Mouse (Mus musculus) limb, embryonic 11.5 days (tissue): ENCODE measurements around the gene Vtn. TPM values are rescaled to one million over a fixed set of nuclear protein-coding genes. Genes with fewer than 3 reads are reported as not detected.

Source experiments
- ATAC-seq: fragments of 200-750 bp; cut with Nextera tagmentation; 2 replicates; pipeline ENCODE4 v1.8.0; 2017; ENCODE audit warnings: low read depth; ENCODE audit not compliant: insufficient number of reproducible peaks, low FRiP score, low TSS enrichment
- DNase-seq: peaks from one replicate; pipeline ENCODE4 v3.0.0-alpha.2; 2015; ENCODE audit warnings: low spot score
- H3K27ac ChIP-seq: fragments of 300-500 bp; sonication (generic); replicated peaks from 2 replicates; pipeline ENCODE4 v1.5.1; 2014; ENCODE audit warnings: low read depth, mild to moderate bottlenecking, low read length
- H3K27me3 ChIP-seq: fragments of 300-500 bp; sonication (generic); 2 replicates; pipeline ENCODE4 v1.6.1; 2014; ENCODE audit warnings: mild to moderate bottlenecking, low read length, mixed read lengths; ENCODE audit not compliant: control insufficient read depth, insufficient read depth
- H3K36me3 ChIP-seq: fragments of 300-500 bp; sonication (generic); 2 replicates; pipeline ENCODE4 v1.6.1; 2014; ENCODE audit warnings: mild to moderate bottlenecking, low read length, moderate library complexity, mixed read lengths; ENCODE audit not compliant: control insufficient read depth, insufficient read depth
- H3K4me1 ChIP-seq: fragments of 300-500 bp; sonication (generic); 2 replicates; pipeline ENCODE4 v1.6.1; 2014; ENCODE audit warnings: low read length, mixed read lengths; ENCODE audit not compliant: control insufficient read depth, insufficient read depth
- H3K4me2 ChIP-seq: fragments of 300-500 bp; sonication (generic); 2 replicates; pipeline ENCODE4 v1.6.1; 2014; ENCODE audit warnings: low read depth, mild to moderate bottlenecking, moderate library complexity; ENCODE audit not compliant: severe bottlenecking
- H3K4me3 ChIP-seq: fragments of 300-500 bp; sonication (generic); 2 replicates; pipeline ENCODE4 v1.5.1; 2014; ENCODE audit warnings: low read depth, low read length
- H3K9ac ChIP-seq: fragments of 300-500 bp; sonication (generic); 2 replicates; pipeline ENCODE4 v1.6.1; 2014; ENCODE audit warnings: mild to moderate bottlenecking, low read length
- H3K9me3 ChIP-seq: fragments of 300-500 bp; sonication (generic); 2 replicates; pipeline ENCODE4 v1.6.1; 2016; ENCODE audit warnings: low read length; ENCODE audit not compliant: control insufficient read depth
- WGBS: fragments of 180-500 bp; shearing (Covaris S2); extraction: QIAGEN DNeasy Blood & Tissue Kit; methylation state at CpG from one replicate; pipeline ENCODE4 v1.1.7; 2014; 5-methylcytosine and 5-hydroxymethylcytosine counted together
- polyA plus RNA-seq: library from polyadenylated mRNA; unstranded; fragments of >200 nt; fragmentation: Nextera tagmentation; extraction: Ambion mirVana; gene quantifications from 2 replicates; pipeline ENCODE4 v1.2.1, GENCODE M21; 2014

Gene Vtn
- polyA plus RNA-seq, 1 experiment from 2014 or later = 0.41 TPM

DNA sequence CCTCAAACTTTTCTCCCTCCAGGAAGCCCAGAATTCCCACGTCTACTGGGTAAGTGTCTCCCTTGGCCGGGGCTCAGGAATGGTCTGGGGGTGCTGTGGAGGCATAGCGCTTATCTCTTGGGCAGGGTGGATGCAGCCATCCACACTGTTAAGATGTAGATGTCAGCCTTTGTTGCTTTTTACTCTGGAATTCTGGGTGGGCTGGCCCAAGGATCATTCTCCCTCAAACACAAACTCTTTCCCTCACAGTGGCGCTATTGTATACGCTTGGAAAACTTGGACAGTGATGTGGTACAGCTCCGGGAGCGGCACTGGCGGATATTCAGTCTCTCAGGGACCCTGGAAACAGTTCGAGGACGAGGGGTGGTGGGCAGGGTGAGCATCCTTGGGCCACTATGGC, 20.0 kb downstream of the Vtn start:
- no peak for DNase-seq
- Histone ChIP-seq H3K9me3 (no peaks in the 10 kb centered on the region), H3K27me3 (no peaks in the 10 kb centered on the region), H3K4me2 (no peak overlapping the region), H3K36me3 (peaks cover 46% of the 10 kb centered on the region), H3K9ac (no peak overlapping the region), H3K27ac (no peak overlapping the region), H3K4me1 (no peaks in the 10 kb centered on the region), H3K4me3 (no peak overlapping the region)
- no peak for ATAC-seq
- WGBS = 95% methylated on average over 10 of the region's 10 CpGs

DNA sequence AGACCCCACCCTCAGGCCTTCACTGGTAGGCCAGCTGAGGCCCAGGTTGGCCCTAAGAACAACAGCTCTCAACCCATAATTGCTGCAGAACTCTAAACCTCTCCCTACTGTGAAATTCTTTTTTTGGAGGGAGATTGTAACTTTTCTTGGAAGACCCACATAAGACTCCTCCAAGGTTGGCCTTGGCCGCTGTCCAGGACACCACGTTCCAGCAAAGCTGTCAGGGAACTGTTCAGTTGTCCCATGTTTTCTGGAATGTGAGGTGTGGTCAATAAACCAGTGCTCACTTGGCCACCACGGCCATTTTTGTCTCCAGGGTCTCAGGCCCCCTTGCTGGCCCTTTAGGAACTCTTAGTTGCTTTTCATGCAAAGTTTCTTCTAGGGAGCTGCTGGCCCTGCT, 23.0 kb downstream of the Vtn start:
- Histone ChIP-seq H3K4me1 (no peaks in the 10 kb centered on the region), H3K27me3 (no peaks in the 10 kb centered on the region), H3K9ac (no peak overlapping the region), H3K27ac (no peak overlapping the region), H3K9me3 (no peaks in the 10 kb centered on the region), H3K36me3 (peaks cover 42% of the 10 kb centered on the region), H3K4me3 (no peak overlapping the region), H3K4me2 (no peak overlapping the region)
- WGBS = 92% methylated on average over 3 of the region's 3 CpGs
- DNase-seq (no peak), ATAC-seq (no peak)

DNA sequence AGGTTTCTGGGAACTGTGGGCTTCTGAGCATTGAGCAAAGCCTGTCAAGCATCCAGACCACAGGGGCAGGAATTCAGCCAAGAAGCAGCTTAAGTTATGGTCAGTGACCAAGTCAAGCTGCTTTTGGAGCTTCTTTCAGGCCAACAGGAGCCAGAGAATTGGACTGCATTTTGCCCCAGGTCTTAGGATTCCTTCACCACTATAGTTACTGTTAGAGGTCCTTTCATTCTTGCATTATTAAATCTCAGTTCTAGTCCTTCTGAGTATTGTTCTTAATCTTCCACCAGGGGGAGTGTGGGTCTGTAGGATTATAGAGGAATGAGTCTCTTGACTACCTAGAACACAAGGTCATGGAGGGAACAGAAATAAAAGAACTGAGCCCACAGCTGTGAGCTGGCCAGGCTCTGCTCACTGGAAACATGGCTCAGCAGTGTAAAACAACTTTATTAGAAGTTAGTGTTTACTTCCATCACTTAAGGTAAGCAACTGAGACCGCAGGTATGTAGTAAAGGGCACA, 23.6 kb downstream of the Vtn start:
- H3K4me3 ChIP-seq = no peak overlapping the region
- DNase-seq = no peak
- no peak for ATAC-seq
- no peak overlapping the region for H3K9ac ChIP-seq
- no peaks in the 10 kb centered on the region for H3K27me3 ChIP-seq
- H3K4me1 ChIP-seq = no peaks in the 10 kb centered on the region
- H3K9me3 ChIP-seq = no peaks in the 10 kb centered on the region
- peaks cover 44% of the 10 kb centered on the region for H3K36me3 ChIP-seq
- 89% methylated on average over 1 of the region's 1 CpGs for WGBS
- H3K27ac ChIP-seq = no peak overlapping the region
- no peak overlapping the region for H3K4me2 ChIP-seq

DNA sequence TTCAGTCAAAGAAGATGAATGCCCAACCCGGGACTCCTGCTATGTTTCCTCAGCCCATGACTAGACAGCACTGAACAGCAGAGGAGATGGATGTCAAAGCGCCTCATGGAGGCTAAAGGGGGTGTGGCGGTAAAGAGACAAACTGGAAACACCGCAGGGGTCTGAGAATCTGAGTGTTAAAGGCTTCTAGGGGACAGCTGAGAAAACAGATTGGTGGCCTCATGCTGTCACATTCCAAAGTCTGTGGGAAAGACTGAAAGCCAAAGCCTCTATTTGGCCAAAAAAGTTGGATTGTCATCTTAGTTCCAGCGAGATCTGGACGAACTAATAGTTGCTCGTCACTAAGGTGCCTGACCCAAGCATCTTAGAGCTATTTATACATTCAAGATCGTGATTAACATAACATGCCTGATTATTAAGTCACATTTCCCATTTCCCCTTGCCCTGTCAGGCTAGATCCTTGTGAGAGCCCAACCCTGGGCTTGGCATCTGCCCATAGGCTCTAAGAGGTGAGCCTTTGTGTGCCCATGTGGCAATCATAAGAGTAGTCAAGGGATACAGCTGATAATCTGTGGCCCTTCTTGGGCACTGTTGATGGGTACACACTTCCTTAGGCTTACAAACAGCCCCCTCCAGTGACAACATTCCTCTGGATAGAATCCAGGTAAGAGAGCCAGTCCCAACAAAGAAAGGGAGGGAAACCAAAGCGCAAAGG, 24.5 kb downstream of the Vtn start:
- no peaks in the 10 kb centered on the region for H3K27me3 ChIP-seq
- no peak for DNase-seq
- 91% methylated on average over 9 of the region's 9 CpGs for WGBS
- no peak overlapping the region for H3K27ac ChIP-seq
- no peak overlapping the region for H3K9ac ChIP-seq
- H3K36me3 ChIP-seq = peaks cover 46% of the 10 kb centered on the region
- H3K9me3 ChIP-seq = no peaks in the 10 kb centered on the region
- H3K4me1 ChIP-seq = no peaks in the 10 kb centered on the region
- no peak overlapping the region for H3K4me2 ChIP-seq
- no peak overlapping the region for H3K4me3 ChIP-seq
- no peak for ATAC-seq

DNA sequence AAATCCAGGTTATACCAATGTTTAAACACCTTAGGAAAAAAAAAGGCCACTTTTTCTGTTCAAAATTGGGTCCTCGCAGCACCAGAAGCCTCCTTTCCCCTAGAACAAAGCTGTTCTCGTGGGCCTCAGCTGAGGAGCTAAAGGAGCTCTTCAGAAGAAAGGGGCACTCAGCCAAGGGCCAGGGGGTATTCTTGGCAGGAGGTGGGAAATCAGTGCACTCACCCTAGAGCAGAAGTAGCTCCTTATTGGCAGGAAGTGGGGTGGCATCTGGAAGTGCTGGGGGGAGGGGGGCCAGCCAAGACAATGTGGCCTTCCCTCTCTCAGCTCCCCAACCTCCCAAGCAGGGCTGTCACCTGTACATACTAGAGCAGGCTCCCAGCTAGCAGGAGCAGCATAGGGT, 25.9 kb downstream of the Vtn start:
- Histone ChIP-seq H3K36me3 (peaks cover 47% of the 10 kb centered on the region), H3K4me2 (no peak overlapping the region), H3K27ac (no peak overlapping the region), H3K9me3 (no peaks in the 10 kb centered on the region), H3K4me3 (no peak overlapping the region), H3K4me1 (no peaks in the 10 kb centered on the region), H3K27me3 (no peaks in the 10 kb centered on the region), H3K9ac (no peak overlapping the region)
- DNase-seq = no peak
- WGBS = 90% methylated on average over 2 of the region's 2 CpGs
- ATAC-seq = no peak

DNA sequence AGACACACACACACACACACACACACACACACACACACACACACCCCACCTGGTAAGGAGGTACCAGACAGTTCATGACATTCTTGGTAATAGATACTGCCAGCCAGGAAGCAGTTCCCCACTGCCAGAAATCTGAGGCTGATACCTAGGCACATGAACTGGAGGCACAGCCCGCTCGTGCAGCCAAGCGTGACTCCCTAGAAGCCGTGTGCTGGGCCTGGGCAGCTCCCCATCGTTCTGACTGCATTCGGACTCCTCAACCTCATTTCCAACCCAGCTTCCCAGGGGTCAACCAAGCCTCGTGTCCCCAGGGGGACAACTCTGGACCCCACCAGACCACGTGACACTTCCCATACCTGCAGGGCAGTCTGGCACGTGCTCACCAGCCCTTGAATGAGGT, 29.8 kb downstream of the Vtn start:
- ATAC-seq = no peak

DNA sequence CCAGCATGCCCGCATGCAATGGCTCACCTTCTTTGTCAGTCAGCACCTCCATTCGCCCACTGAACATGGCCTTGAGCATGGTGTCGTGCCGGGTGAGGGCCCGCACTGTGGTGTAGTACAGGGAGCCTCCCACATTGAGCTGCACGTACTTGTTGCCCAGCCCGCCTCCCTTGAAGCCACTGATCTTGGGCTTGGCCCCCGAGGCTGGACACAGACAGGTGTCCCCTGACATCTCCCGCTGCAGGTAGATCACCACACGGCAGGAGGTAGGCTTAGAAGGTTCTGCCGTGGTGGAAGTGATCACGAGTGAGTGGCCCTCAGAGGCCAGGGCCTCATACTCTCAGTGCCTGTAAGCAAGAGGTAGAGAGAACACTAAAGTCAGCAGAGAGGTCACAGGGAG, 31.1 kb downstream of the Vtn start:
- peaks cover 22% of the 10 kb centered on the region for H3K36me3 ChIP-seq
- WGBS = 93% methylated on average over 12 of the region's 12 CpGs
- ATAC-seq = no peak

More for the DNA sequence above, 29.8 kb downstream of the Vtn start:
- Histone ChIP-seq H3K4me3 (no peak overlapping the region), H3K9me3 (no peaks in the 10 kb centered on the region), H3K9ac (no peak overlapping the region), H3K4me2 (no peak overlapping the region), H3K27me3 (no peaks in the 10 kb centered on the region), H3K27ac (no peak overlapping the region), H3K36me3 (peaks cover 30% of the 10 kb centered on the region), H3K4me1 (no peaks in the 10 kb centered on the region)
- no peak for DNase-seq
- 85% methylated on average over 9 of the region's 9 CpGs for WGBS

DNA sequence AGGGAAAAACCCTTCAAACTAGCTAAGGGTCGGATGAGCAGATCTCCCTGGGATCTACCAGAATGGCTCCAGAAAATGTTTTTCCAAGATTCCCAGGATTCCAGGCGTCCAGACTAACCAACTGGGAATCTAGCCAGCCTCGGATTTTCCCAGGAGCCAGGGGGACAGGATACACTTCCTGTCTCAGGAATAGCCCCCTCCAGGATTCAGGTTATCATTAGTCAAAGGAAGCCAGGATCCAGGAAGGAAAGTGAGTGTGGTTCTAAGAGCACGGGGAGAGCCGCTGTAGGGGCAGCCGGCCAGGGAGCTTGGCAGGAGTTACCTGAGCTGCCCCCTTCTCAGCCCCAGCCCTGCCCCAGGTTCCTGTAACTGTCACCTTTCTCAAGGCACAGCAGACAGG, 32.2 kb downstream of the Vtn start:
- WGBS = 84% methylated on average over 6 of the region's 6 CpGs
- no peak overlapping the region for H3K9ac ChIP-seq
- H3K9me3 ChIP-seq = no peaks in the 10 kb centered on the region
- H3K27me3 ChIP-seq = no peaks in the 10 kb centered on the region
- ATAC-seq = no peak
- H3K4me2 ChIP-seq = no peak overlapping the region
- peaks cover 7% of the 10 kb centered on the region for H3K4me1 ChIP-seq
- H3K36me3 ChIP-seq = peaks cover 15% of the 10 kb centered on the region
- H3K4me3 ChIP-seq = no peak overlapping the region
- no peak for DNase-seq
- 0 out of 2 replicates have a peak overlapping the region, but pooled peaks have one; percentile 8 for H3K27ac ChIP-seq

More for the DNA sequence above, 31.1 kb downstream of the Vtn start:
- no peaks in the 10 kb centered on the region for H3K9me3 ChIP-seq
- H3K9ac ChIP-seq = no peak overlapping the region
- peaks cover 3% of the 10 kb centered on the region for H3K4me1 ChIP-seq
- no peaks in the 10 kb centered on the region for H3K27me3 ChIP-seq
- DNase-seq = no peak
- no peak overlapping the region for H3K27ac ChIP-seq
- no peak overlapping the region for H3K4me3 ChIP-seq
- no peak overlapping the region for H3K4me2 ChIP-seq
